Mouse (Mus musculus) G1E (cell line): ENCODE results near the gene Olfr813. TPM values are rescaled to one million over a fixed set of nuclear protein-coding genes. Genes with fewer than 3 reads are reported as not detected.
"Not testable (repeated sequence)": the region's sequence is repeated elsewhere in the genome, so short reads cannot be mapped to it uniquely, and the experiment has no call there.

Experiments used
- ATAC-seq: 2 replicates; pipeline ENCODE4 v1.8.0; 2016; ENCODE audit warnings: mild to moderate bottlenecking; ENCODE audit not compliant: insufficient number of reproducible peaks, poor library complexity, low FRiP score, severe bottlenecking; ENCODE audit errors: extremely low read depth
- DNase-seq: peaks from one replicate; pipeline ENCODE4 v3.0.0; 2012; ENCODE audit warnings: low spot score
- H3K27me3 ChIP-seq: 2 replicates; pipeline ENCODE4 v1.6.1; 2012; ENCODE audit warnings: mild to moderate bottlenecking, low read length, inconsistent platforms; ENCODE audit not compliant: insufficient read depth
- H3K36me3 ChIP-seq: replicated peaks from 2 replicates; pipeline ENCODE3; 2012; ENCODE audit warnings: mild to moderate bottlenecking, inconsistent platforms
- H3K4me1 ChIP-seq: 2 replicates; pipeline ENCODE4 v1.6.1; 2012; ENCODE audit warnings: low read depth, low read length, inconsistent platforms, mixed read lengths; ENCODE audit not compliant: insufficient read depth
- H3K4me3 ChIP-seq: 2 replicates; pipeline ENCODE4 v1.5.1; 2012; ENCODE audit warnings: low read depth, mild to moderate bottlenecking, inconsistent platforms, low read length, moderate library complexity, mixed read lengths
- H3K9me3 ChIP-seq: replicated peaks from 2 replicates; pipeline ENCODE4 v1.6.1; 2012; ENCODE audit warnings: inconsistent platforms
- CTCF ChIP-seq: IDR thresholded peaks from 2 replicates; pipeline ENCODE4 v1.5.1; 2012; ENCODE audit warnings: low read depth, low read length, inconsistent platforms, mixed read lengths
- GATA1 ChIP-seq: IDR thresholded peaks from 2 replicates; pipeline ENCODE4 v1.6.1; 2012; ENCODE audit warnings: borderline replicate concordance, low read length, inconsistent platforms, mixed read lengths
- GATA2 ChIP-seq: IDR thresholded peaks from 2 replicates; pipeline ENCODE4 v1.6.1; 2012; ENCODE audit warnings: low read depth, low read length, inconsistent platforms, borderline replicate concordance
- POLR2AphosphoS5 ChIP-seq: IDR thresholded peaks from 2 replicates; pipeline ENCODE4 v1.6.1; 2012; ENCODE audit warnings: low read depth, low read length, inconsistent platforms; ENCODE audit not compliant: insufficient replicate concordance
- TAL1 ChIP-seq: conservative IDR thresholded peaks from 2 replicates; pipeline ENCODE4 v1.6.1; 2012; ENCODE audit warnings: low read depth, low read length, inconsistent platforms, mixed read lengths
- polyA plus RNA-seq: library from polyadenylated mRNA; stranded (reverse); fragments of >175 nt; gene quantifications from 2 replicates; pipeline ENCODE4 v1.2.3, GENCODE M21; 2012
- total RNA-seq, 2 experiments: library from RNA; stranded (forward) in 1 of 2; stranded (reverse) in 1 of 2; fragments of 200-1000 nt in 1 of 2; fragments of >200 nt in 1 of 2; fragmentation: Nextera tagmentation in 1 of 2; gene quantifications; 2 replicates each; pipeline ENCODE4 v1.2.3; 2014 to 2017

Olfr813 gene
- total RNA-seq (2014; fragmentation: Nextera tagmentation) (not detected in 2 replicates), total RNA-seq (2017) (0.22 and 0.35 TPM in 2 replicates), polyA plus RNA-seq (not detected in 2 replicates)

GRCm38 (mm10) chr10:129855067-129855466 lies at the start of gene Olfr813:
Olfr813 (plus strand) TSS chr10:129855367.
- TF ChIP-seq CTCF (no peak), TAL1 (no peak), GATA2 (no peak), GATA1 (no peak), POLR2AphosphoS5 (no peak)
- Histone ChIP-seq H3K9me3 (no peaks in the 10 kb centered on the region), H3K4me1 (no peaks in the 10 kb centered on the region)

GRCm38 (mm10) chr10:129845994-129846393 lies 9.2 kb upstream of the Olfr813 start, which contains the start of gene Olfr812:
Olfr812 (minus strand) TSS chr10:129846094.
- Histone ChIP-seq H3K27me3 (no peaks in the 10 kb centered on the region), H3K4me1 (no peaks in the 10 kb centered on the region), H3K9me3 (no peaks in the 10 kb centered on the region), H3K36me3 (no peaks in the 10 kb centered on the region), H3K4me3 (no peak within 1 kb of the TSS)
- DNase-seq (no peak), ATAC-seq (no peak)
- no peak for TF ChIP-seq TAL1
- no peak for TF ChIP-seq POLR2AphosphoS5
- no peak for TF ChIP-seq CTCF
- TF ChIP-seq GATA2, result no peak
- TF ChIP-seq GATA1, result no peak

More at GRCm38 (mm10) chr10:129855067-129855466, at the start of gene Olfr813:
- ATAC-seq (no peak), DNase-seq (no peak)
- H3K27me3 ChIP-seq, result no peaks in the 10 kb centered on the region
- H3K4me3 ChIP-seq, result no peak within 1 kb of the TSS
- H3K36me3 ChIP-seq, result no peaks in the 10 kb centered on the region

DNA sequence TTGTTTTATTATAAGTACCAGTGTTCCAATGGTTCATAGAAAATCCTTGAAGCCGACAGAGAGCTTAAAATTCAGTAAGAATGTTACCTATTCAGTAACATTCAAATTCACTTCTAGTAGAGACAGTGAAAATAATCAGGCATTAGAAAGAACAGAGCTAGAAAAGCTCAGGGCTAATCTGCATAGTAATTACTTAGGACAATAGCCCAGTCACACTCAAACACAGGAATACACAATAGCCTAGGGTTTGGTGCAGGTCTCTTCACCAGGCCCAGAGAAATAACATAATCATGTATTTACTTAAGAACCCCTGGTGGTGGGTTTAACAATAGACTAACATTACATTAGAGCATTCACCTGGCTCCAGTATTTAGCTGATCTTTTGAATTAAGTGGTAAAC lies 7.8 kb upstream of the Olfr813 start:
- no peak for DNase-seq
- no peak for ATAC-seq
- H3K36me3 ChIP-seq, result no peaks in the 10 kb centered on the region
- H3K4me1 ChIP-seq, result no peaks in the 10 kb centered on the region
- H3K27me3 ChIP-seq, result no peaks in the 10 kb centered on the region
- H3K4me3 ChIP-seq, result no peak overlapping the region
- no peaks in the 10 kb centered on the region for H3K9me3 ChIP-seq
- TF ChIP-seq CTCF (no peak), TAL1 (no peak), GATA1 (no peak), GATA2 (no peak), POLR2AphosphoS5 (no peak)

DNA sequence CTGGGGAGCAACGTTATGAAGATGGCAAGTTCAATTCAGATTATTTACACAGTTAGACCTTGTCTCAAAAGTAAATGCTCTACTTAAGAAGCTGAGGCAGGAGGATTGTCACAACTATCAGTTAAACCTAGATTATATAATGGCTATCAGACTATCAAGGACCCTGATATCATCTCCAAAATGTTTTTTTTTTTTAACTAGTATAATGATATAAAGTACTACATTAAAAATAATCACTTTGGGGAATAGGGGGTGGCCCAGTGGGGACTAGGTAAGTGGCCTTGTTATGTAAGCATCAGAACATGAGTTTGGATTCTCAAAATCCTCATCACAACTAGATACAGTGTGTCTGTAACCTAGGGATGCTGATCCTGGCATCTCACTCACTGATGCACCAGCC lies 24.6 kb downstream of the Olfr813 start, which contains the start of gene Olfr814:
TSS of gene Olfr814 (minus strand) at position 101 of the 400 bp plus-strand sequence.
- not testable (repeated sequence) for H3K9me3 ChIP-seq, H3K27me3 ChIP-seq, H3K36me3 ChIP-seq, H3K4me1 ChIP-seq, ATAC-seq, DNase-seq, H3K4me3 ChIP-seq

DNA sequence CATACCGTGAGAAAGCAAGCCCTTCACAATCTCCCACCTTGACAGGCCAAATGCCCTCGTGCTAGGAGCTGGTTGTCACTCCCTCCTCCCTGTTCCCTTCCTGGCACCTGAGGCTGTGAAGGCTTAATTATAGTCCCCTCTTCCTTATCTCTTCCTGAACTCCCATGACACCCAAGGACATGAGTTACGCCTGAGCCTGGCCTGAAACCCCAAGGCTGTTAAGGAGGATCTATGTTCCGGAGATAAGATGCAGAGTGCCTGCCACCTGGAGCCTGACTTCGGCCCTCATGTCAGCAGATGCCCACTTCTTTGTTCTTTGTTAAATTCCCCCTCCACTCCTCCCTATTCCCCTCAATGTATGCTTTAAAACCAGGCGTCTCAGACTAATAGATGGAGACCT lies 30.3 kb downstream of the Olfr813 start:
- ATAC-seq, H3K27me3 ChIP-seq, H3K4me3 ChIP-seq, DNase-seq, H3K9me3 ChIP-seq, H3K4me1 ChIP-seq, H3K36me3 ChIP-seq: not testable (repeated sequence)

DNA sequence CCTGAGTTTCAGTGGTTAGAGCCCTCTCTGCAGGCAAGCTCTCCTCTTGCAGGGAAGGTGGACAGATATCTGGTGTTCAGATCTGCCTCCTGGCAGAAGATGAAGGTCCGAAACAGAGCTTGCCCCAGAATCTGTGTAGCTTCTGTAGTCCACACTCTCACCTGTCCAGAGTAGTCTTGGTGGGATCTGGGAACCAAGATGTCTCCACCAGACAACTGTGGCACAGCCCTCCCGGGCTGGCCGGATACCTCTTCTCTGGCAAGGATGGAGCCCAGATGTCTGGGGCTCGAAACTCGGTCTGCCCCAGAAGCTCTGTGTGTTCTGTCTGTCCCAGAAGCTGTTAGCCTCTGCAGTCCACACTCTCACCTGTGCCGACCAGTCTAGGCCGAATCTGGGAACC lies 30.8 kb downstream of the Olfr813 start:
- Histone ChIP-seq H3K4me3 (no peak overlapping the region), H3K27me3 (no peaks in the 10 kb centered on the region), H3K9me3 (no peaks in the 10 kb centered on the region), H3K36me3 (no peaks in the 10 kb centered on the region), H3K4me1 (no peaks in the 10 kb centered on the region)
- no peak for ATAC-seq
- TF ChIP-seq GATA1 (no peak), POLR2AphosphoS5 (no peak), GATA2 (no peak), CTCF (no peak), TAL1 (no peak)
- no peak for DNase-seq

GRCm38 (mm10) chr10:129905767-129906166 lies 50.6 kb downstream of the Olfr813 start, which contains the start of gene Olfr815:
Olfr815 (minus strand) TSS chr10:129905867.
- H3K9me3 ChIP-seq, H3K27me3 ChIP-seq, ATAC-seq, DNase-seq, H3K36me3 ChIP-seq, H3K4me1 ChIP-seq, H3K4me3 ChIP-seq: not testable (repeated sequence)

Other genes starting within 250 kb of the Olfr813 start
Only the 20 nearest of the 26 such genes appear.
- not detected in 2 replicates for gene Olfr802, start 167.2 kb upstream of the Olfr813 start, total RNA-seq (2014; fragmentation: Nextera tagmentation)
- 0.05 and 0.17 TPM in 2 replicates for gene Olfr802, start 167.2 kb upstream of the Olfr813 start, total RNA-seq (2017)
- not detected in 2 replicates for gene Olfr802, start 167.2 kb upstream of the Olfr813 start, polyA plus RNA-seq
- not detected in 2 replicates for gene Olfr803, start 161.1 kb upstream of the Olfr813 start, total RNA-seq (2014; fragmentation: Nextera tagmentation)
- 0.05 TPM in 1 of 2 replicates, not detected in the other for gene Olfr803, start 161.1 kb upstream of the Olfr813 start, total RNA-seq (2017)
- gene Olfr803, start 161.1 kb upstream of the Olfr813 start, polyA plus RNA-seq, result not detected in 2 replicates
- not detected in 2 replicates for gene Olfr804, start 152.2 kb upstream of the Olfr813 start, total RNA-seq (2014; fragmentation: Nextera tagmentation)
- under 0.01 and 0.22 TPM in 2 replicates for gene Olfr804, start 152.2 kb upstream of the Olfr813 start, total RNA-seq (2017)
- not detected in 2 replicates for gene Olfr804, start 152.2 kb upstream of the Olfr813 start, polyA plus RNA-seq
- gene Olfr805, start 126.0 kb upstream of the Olfr813 start, total RNA-seq (2014; fragmentation: Nextera tagmentation), result not detected in 2 replicates
- gene Olfr805, start 126.0 kb upstream of the Olfr813 start, total RNA-seq (2017), result 0.06 and 0.16 TPM in 2 replicates
- not detected in 2 replicates for gene Olfr805, start 126.0 kb upstream of the Olfr813 start, polyA plus RNA-seq
- not detected in 2 replicates for gene Olfr806, start 113.4 kb upstream of the Olfr813 start, total RNA-seq (2014; fragmentation: Nextera tagmentation)
- 0.05 and 0.06 TPM in 2 replicates for gene Olfr806, start 113.4 kb upstream of the Olfr813 start, total RNA-seq (2017)
- not detected in 2 replicates for gene Olfr806, start 113.4 kb upstream of the Olfr813 start, polyA plus RNA-seq
- gene Olfr807, start 97.6 kb upstream of the Olfr813 start, total RNA-seq (2014; fragmentation: Nextera tagmentation), result not detected in 2 replicates
- gene Olfr807, start 97.6 kb upstream of the Olfr813 start, total RNA-seq (2017), result 0.23 TPM in 1 of 2 replicates, not detected in the other
- gene Olfr807, start 97.6 kb upstream of the Olfr813 start, polyA plus RNA-seq, result not detected in 2 replicates
- not detected in 2 replicates for gene Olfr808, start 89.9 kb upstream of the Olfr813 start, total RNA-seq (2014; fragmentation: Nextera tagmentation)
- gene Olfr808, start 89.9 kb upstream of the Olfr813 start, total RNA-seq (2017), result 0.12 and 0.22 TPM in 2 replicates
- not detected in 2 replicates for gene Olfr808, start 89.9 kb upstream of the Olfr813 start, polyA plus RNA-seq
- gene Olfr809, start 80.7 kb upstream of the Olfr813 start, total RNA-seq (2014; fragmentation: Nextera tagmentation), result not detected in 2 replicates
- gene Olfr809, start 80.7 kb upstream of the Olfr813 start, total RNA-seq (2017), result 0.27 TPM in 1 of 2 replicates, not detected in the other
- not detected in 2 replicates for gene Olfr809, start 80.7 kb upstream of the Olfr813 start, polyA plus RNA-seq
- gene Olfr810, start 60.5 kb upstream of the Olfr813 start, total RNA-seq (2014; fragmentation: Nextera tagmentation), result not detected in 2 replicates
- 0.05 and 0.06 TPM in 2 replicates for gene Olfr810, start 60.5 kb upstream of the Olfr813 start, total RNA-seq (2017)
- gene Olfr810, start 60.5 kb upstream of the Olfr813 start, polyA plus RNA-seq, result not detected in 2 replicates
- not detected in 2 replicates for gene Olfr811, start 51.0 kb upstream of the Olfr813 start, total RNA-seq (2014; fragmentation: Nextera tagmentation)
- 0.12 and 0.16 TPM in 2 replicates for gene Olfr811, start 51.0 kb upstream of the Olfr813 start, total RNA-seq (2017)
- not detected in 2 replicates for gene Olfr811, start 51.0 kb upstream of the Olfr813 start, polyA plus RNA-seq
- not detected in 2 replicates for gene Olfr812, start 9.3 kb upstream of the Olfr813 start, total RNA-seq (2014; fragmentation: Nextera tagmentation)
- gene Olfr812, start 9.3 kb upstream of the Olfr813 start, total RNA-seq (2017), result not detected in 2 replicates
- not detected in 2 replicates for gene Olfr812, start 9.3 kb upstream of the Olfr813 start, polyA plus RNA-seq
- gene Olfr814, start 24.5 kb downstream of the Olfr813 start, total RNA-seq (2014; fragmentation: Nextera tagmentation), result not detected in 2 replicates
- 0.05 and 0.06 TPM in 2 replicates for gene Olfr814, start 24.5 kb downstream of the Olfr813 start, total RNA-seq (2017)
- gene Olfr814, start 24.5 kb downstream of the Olfr813 start, polyA plus RNA-seq, result not detected in 2 replicates
- not detected in 2 replicates for gene Olfr815, start 50.5 kb downstream of the Olfr813 start, total RNA-seq (2014; fragmentation: Nextera tagmentation)
- gene Olfr815, start 50.5 kb downstream of the Olfr813 start, total RNA-seq (2017), result not detected in 2 replicates
- 0.07 TPM in 1 of 2 replicates, not detected in the other for gene Olfr815, start 50.5 kb downstream of the Olfr813 start, polyA plus RNA-seq
- gene Olfr816, start 60.2 kb downstream of the Olfr813 start, total RNA-seq (2014; fragmentation: Nextera tagmentation), result not detected in 2 replicates
- gene Olfr816, start 60.2 kb downstream of the Olfr813 start, total RNA-seq (2017), result 0.17 TPM in 1 of 2 replicates, not detected in the other
- not detected in 2 replicates for gene Olfr816, start 60.2 kb downstream of the Olfr813 start, polyA plus RNA-seq
- gene Olfr818, start 93.7 kb downstream of the Olfr813 start, total RNA-seq (2014; fragmentation: Nextera tagmentation), result not detected in 2 replicates
- gene Olfr818, start 93.7 kb downstream of the Olfr813 start, total RNA-seq (2017), result 0.29 TPM in 1 of 2 replicates, not detected in the other
- gene Olfr818, start 93.7 kb downstream of the Olfr813 start, polyA plus RNA-seq, result not detected in 2 replicates
- gene Olfr819, start 111.9 kb downstream of the Olfr813 start, total RNA-seq (2014; fragmentation: Nextera tagmentation), result not detected in 2 replicates
- 0.12 and 0.16 TPM in 2 replicates for gene Olfr819, start 111.9 kb downstream of the Olfr813 start, total RNA-seq (2017)
- not detected in 2 replicates for gene Olfr819, start 111.9 kb downstream of the Olfr813 start, polyA plus RNA-seq
- gene Olfr247, start 120.8 kb downstream of the Olfr813 start, total RNA-seq (2014; fragmentation: Nextera tagmentation), result not detected in 2 replicates
- not detected in 2 replicates for gene Olfr247, start 120.8 kb downstream of the Olfr813 start, total RNA-seq (2017)
- not detected in 2 replicates for gene Olfr247, start 120.8 kb downstream of the Olfr813 start, polyA plus RNA-seq
- not detected in 2 replicates for gene Gm10310, start 129.7 kb downstream of the Olfr813 start, total RNA-seq (2014; fragmentation: Nextera tagmentation)
- gene Gm10310, start 129.7 kb downstream of the Olfr813 start, total RNA-seq (2017), result 0.12 and 0.22 TPM in 2 replicates
- not detected in 2 replicates for gene Gm10310, start 129.7 kb downstream of the Olfr813 start, polyA plus RNA-seq
- gene Olfr820, start 157.3 kb downstream of the Olfr813 start, total RNA-seq (2014; fragmentation: Nextera tagmentation), result not detected in 2 replicates
- gene Olfr820, start 157.3 kb downstream of the Olfr813 start, total RNA-seq (2017), result 0.27 TPM in 1 of 2 replicates, not detected in the other
- gene Olfr820, start 157.3 kb downstream of the Olfr813 start, polyA plus RNA-seq, result not detected in 2 replicates
- not detected in 2 replicates for gene Olfr821, start 175.0 kb downstream of the Olfr813 start, total RNA-seq (2014; fragmentation: Nextera tagmentation)
- gene Olfr821, start 175.0 kb downstream of the Olfr813 start, total RNA-seq (2017), result not detected in 2 replicates
- not detected in 2 replicates for gene Olfr821, start 175.0 kb downstream of the Olfr813 start, polyA plus RNA-seq